Mouse (Mus musculus): Measurements from ENCODE around the gene Slc39a3. TPM values are rescaled to one million over a fixed set of nuclear protein-coding genes. Genes with fewer than 3 reads are reported as not detected.
"Not testable (repeated sequence)": the region's sequence is repeated elsewhere in the genome, so short reads cannot be mapped to it uniquely, and the experiment has no call there.

Gene Slc39a3
- total and polyA plus RNA-seq, 3 experiments: 2.8 to 9.6 (median 7.4) TPM

DNA sequence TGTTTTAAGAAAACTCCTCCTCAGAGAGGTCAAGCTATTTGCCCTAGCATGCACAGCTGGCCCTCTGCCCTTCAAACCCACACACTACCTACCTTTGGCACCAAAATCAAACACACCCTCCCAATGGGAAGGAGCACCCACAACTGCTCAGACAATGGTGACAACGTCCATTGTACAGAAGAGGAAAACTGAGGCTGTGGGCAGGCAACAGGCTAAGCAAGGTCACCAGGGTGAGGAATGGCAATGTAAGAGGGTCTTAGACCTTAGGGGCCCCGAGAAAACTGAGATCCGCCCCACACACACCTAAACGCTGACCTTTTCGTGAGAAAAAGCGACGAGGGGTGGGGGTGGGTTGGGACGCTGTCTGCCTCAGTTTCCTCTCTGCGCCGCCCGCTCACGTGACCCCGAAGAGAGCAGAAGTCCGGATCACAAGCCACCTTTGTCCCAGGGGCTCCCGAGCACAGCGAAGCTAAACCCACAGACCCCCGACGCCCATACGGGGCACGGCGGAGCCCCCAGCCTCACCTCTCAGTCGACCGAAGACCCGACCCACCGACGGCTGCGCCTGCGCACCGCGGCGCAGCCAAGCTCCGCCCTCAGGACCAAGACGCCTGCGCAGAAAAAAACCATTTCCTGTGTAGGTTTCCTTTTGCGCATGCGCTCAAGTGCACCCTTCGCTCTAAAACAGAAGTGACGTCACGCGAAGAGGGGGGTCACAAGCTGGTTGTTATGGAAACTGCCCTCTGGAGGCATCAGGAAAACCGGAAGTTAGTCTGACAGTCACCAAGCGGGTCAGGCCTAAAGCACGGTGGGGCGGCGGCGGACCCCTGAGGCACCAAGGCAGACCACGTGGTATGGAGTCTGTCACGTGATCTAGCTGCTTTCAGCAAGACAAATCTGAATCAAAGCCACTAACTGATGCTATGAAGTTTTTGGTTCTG lies 22.6 kb upstream of the Slc39a3 start, which contains the start of gene Sgta:
Gene Sgta (minus strand): TSS at position 579 of the 941 bp plus-strand sequence.
- peak within 1 kb of the TSS; percentile 89 for H3K4me3 ChIP-seq (ENCODE audit: low read depth, low read length)
- peaks cover 41% of the 10 kb centered on the region for H3K36me3 ChIP-seq (replicated peaks)
- peaks cover 4% of the 10 kb centered on the region; the same call in 1 of the 2 replicates for H3K27me3 ChIP-seq (ENCODE audit: insufficient read depth, low read length)
- H3K4me1 ChIP-seq (ENCODE audit: insufficient read depth, low read depth, low read length): peaks cover 40% of the 10 kb centered on the region
- DNase-seq (ENCODE audit: low spot score) (peak; percentile 92), ATAC-seq (ENCODE audit: extremely low read depth, insufficient number of reproducible peaks, low FRiP score, poor library complexity, severe bottlenecking) (peak; percentile 93)
- TF ChIP-seq POLR2AphosphoS5 (IDR thresholded peaks at IDR 0.05; ENCODE audit: insufficient replicate concordance, low read depth, low read length) (no peak), GATA2 (IDR thresholded peaks at IDR 0.05; ENCODE audit: borderline replicate concordance, low read depth, low read length) (no peak), TAL1 (conservative IDR thresholded peaks at IDR 0.05; ENCODE audit: low read depth, low read length) (no peak), GATA1 (IDR thresholded peaks at IDR 0.05; ENCODE audit: borderline replicate concordance, low read length) (no peak)
- 0 out of 2 replicates have a peak, but pooled peaks cover 2% of the 10 kb centered on the region for H3K9me3 ChIP-seq (replicated peaks)

GRCm38 (mm10) chr10:81058896-81059295 lies 21.7 kb upstream of the Slc39a3 start:
- Histone ChIP-seq H3K4me1 (ENCODE audit: insufficient read depth, low read depth, low read length) (peaks cover 43% of the 10 kb centered on the region), H3K27me3 (ENCODE audit: insufficient read depth, low read length) (no peaks in the 10 kb centered on the region), H3K4me3 (ENCODE audit: low read depth, low read length) (peak overlapping the region; percentile 89), H3K36me3 (replicated peaks) (peaks cover 51% of the 10 kb centered on the region), H3K9me3 (replicated peaks) (no peaks in the 10 kb centered on the region)
- ATAC-seq (ENCODE audit: extremely low read depth, insufficient number of reproducible peaks, low FRiP score, poor library complexity, severe bottlenecking) (no peak), DNase-seq (ENCODE audit: low spot score) (no peak)
- TF ChIP-seq TAL1 (conservative IDR thresholded peaks at IDR 0.05; ENCODE audit: low read depth, low read length): no peak

DNA sequence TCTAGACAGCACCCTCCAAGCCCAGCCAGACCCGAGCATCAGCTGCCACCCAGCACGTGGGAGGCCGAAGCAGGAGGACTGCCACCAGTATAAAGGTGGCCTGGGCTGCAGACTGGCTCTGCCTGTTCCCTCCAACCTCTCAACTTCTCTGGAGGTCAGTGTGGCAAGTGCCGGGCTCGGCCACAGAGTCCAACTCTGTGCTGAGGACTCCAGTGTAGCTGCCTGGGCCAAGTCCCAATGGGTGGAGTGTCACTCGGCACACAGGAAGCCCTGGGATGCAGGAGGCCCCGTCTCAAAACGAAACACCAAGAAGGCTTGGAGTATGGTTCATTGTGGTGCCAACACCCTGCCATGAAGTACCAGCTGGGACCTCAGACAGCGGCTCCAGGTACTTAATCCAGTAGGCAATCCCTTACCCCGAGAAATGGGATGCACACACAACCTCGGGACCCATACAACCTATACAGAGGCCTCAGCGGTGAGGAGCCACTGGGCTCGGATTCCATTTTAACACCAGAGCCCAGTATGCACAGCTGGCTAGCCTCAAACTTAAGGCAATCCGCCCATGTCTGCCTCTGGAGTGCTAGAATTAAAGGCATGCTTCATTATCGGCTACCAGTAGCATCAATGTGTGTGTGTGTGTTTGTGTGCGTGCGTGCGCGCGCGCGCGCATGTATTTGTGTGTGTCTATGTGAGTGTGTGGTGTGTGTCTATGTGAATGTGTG lies 20.3 kb upstream of the Slc39a3 start:
- Histone ChIP-seq H3K9me3 (replicated peaks) (no peaks in the 10 kb centered on the region), H3K36me3 (replicated peaks) (peaks cover 64% of the 10 kb centered on the region), H3K4me3 (ENCODE audit: low read depth, low read length) (no peak overlapping the region), H3K27me3 (ENCODE audit: insufficient read depth, low read length) (no peaks in the 10 kb centered on the region), H3K4me1 (ENCODE audit: insufficient read depth, low read depth, low read length) (peaks cover 50% of the 10 kb centered on the region)
- ATAC-seq (ENCODE audit: extremely low read depth, insufficient number of reproducible peaks, low FRiP score, poor library complexity, severe bottlenecking): no peak
- TF ChIP-seq TAL1 (conservative IDR thresholded peaks at IDR 0.05; ENCODE audit: low read depth, low read length) (no peak), GATA1 (IDR thresholded peaks at IDR 0.05; ENCODE audit: borderline replicate concordance, low read length) (no peak), POLR2AphosphoS5 (IDR thresholded peaks at IDR 0.05; ENCODE audit: insufficient replicate concordance, low read depth, low read length) (no peak), CTCF (IDR thresholded peaks at IDR 0.05; ENCODE audit: low read depth, low read length) (no peak), GATA2 (IDR thresholded peaks at IDR 0.05; ENCODE audit: borderline replicate concordance, low read depth, low read length) (no peak)
- no peak for DNase-seq (ENCODE audit: low spot score)

GRCm38 (mm10) chr10:81055802-81056340 lies 18.6 kb upstream of the Slc39a3 start:
- not testable (repeated sequence) for ATAC-seq (ENCODE audit: extremely low read depth, insufficient number of reproducible peaks, low FRiP score, poor library complexity, severe bottlenecking); DNase-seq (ENCODE audit: low spot score); H3K27me3 ChIP-seq (ENCODE audit: insufficient read depth, low read length); H3K4me3 ChIP-seq (ENCODE audit: low read depth, low read length); H3K9me3 ChIP-seq (replicated peaks)
- Histone ChIP-seq H3K36me3 (replicated peaks) (peaks cover 81% of the 10 kb centered on the region), H3K4me1 (ENCODE audit: insufficient read depth, low read depth, low read length) (peaks cover 63% of the 10 kb centered on the region)

- Histone ChIP-seq H3K4me1 (ENCODE audit: insufficient read depth, low read depth, low read length) (peaks cover 65% of the 10 kb centered on the region), H3K4me3 (ENCODE audit: low read depth, low read length) (no peak overlapping the region), H3K36me3 (replicated peaks) (peaks cover 88% of the 10 kb centered on the region), H3K27me3 (ENCODE audit: insufficient read depth, low read length) (no peaks in the 10 kb centered on the region), H3K9me3 (replicated peaks) (no peaks in the 10 kb centered on the region)
- ATAC-seq (ENCODE audit: extremely low read depth, insufficient number of reproducible peaks, low FRiP score, poor library complexity, severe bottlenecking) (no peak), DNase-seq (ENCODE audit: low spot score) (no peak)
- TF ChIP-seq GATA2 (IDR thresholded peaks at IDR 0.05; ENCODE audit: borderline replicate concordance, low read depth, low read length): no peak
- no peak for TF ChIP-seq GATA1 (IDR thresholded peaks at IDR 0.05; ENCODE audit: borderline replicate concordance, low read length)
- TF ChIP-seq POLR2AphosphoS5 (IDR thresholded peaks at IDR 0.05; ENCODE audit: insufficient replicate concordance, low read depth, low read length): no peak
- TF ChIP-seq CTCF (IDR thresholded peaks at IDR 0.05; ENCODE audit: low read depth, low read length): no peak
- no peak for TF ChIP-seq TAL1 (conservative IDR thresholded peaks at IDR 0.05; ENCODE audit: low read depth, low read length)
Measured at GRCm38 (mm10) chr10:81055169-81055568, 17.9 kb upstream of the Slc39a3 start.

DNA sequence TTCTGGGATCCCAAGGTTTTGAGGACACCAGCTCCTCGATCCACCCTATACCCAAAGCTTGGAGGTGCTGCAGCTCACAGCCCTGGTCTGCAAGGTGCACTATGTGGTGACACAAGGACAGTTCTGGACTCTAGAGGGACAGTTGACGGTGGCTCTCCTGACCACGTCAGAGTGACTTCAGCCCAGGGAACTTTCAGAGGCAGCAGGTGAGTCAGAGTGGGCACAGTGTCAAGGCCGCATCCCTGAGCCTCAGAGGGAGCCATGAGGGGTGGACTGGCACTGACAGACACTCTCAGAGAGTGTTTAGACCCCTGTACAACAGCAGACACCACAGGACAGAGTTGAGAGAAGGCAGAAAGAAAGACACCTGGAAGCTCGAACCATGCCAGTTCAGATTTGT lies 15.4 kb upstream of the Slc39a3 start:
- H3K4me1 ChIP-seq (ENCODE audit: insufficient read depth, low read depth, low read length): peaks cover 48% of the 10 kb centered on the region
- H3K4me3 ChIP-seq (ENCODE audit: low read depth, low read length): no peak overlapping the region
- no peaks in the 10 kb centered on the region for H3K27me3 ChIP-seq (ENCODE audit: insufficient read depth, low read length)
- H3K36me3 ChIP-seq (replicated peaks): peaks cover 100% of the 10 kb centered on the region
- no peak for DNase-seq (ENCODE audit: low spot score)
- no peak for TF ChIP-seq POLR2AphosphoS5 (IDR thresholded peaks at IDR 0.05; ENCODE audit: insufficient replicate concordance, low read depth, low read length)
- no peak for TF ChIP-seq GATA2 (IDR thresholded peaks at IDR 0.05; ENCODE audit: borderline replicate concordance, low read depth, low read length)
- no peak for TF ChIP-seq TAL1 (conservative IDR thresholded peaks at IDR 0.05; ENCODE audit: low read depth, low read length)
- no peak for TF ChIP-seq GATA1 (IDR thresholded peaks at IDR 0.05; ENCODE audit: borderline replicate concordance, low read length)
- no peak for TF ChIP-seq CTCF (IDR thresholded peaks at IDR 0.05; ENCODE audit: low read depth, low read length)
- no peaks in the 10 kb centered on the region for H3K9me3 ChIP-seq (replicated peaks)
- no peak for ATAC-seq (ENCODE audit: extremely low read depth, insufficient number of reproducible peaks, low FRiP score, poor library complexity, severe bottlenecking)
